Mouse (Mus musculus): Measurements from ENCODE around the gene Chchd6. TPM values are rescaled to one million over a fixed set of nuclear protein-coding genes. Genes with fewer than 3 reads are reported as not detected.

Gene Chchd6
- total and polyA plus RNA-seq, 3 experiments = 49.5 to 74.7 TPM; not detected in 1

DNA sequence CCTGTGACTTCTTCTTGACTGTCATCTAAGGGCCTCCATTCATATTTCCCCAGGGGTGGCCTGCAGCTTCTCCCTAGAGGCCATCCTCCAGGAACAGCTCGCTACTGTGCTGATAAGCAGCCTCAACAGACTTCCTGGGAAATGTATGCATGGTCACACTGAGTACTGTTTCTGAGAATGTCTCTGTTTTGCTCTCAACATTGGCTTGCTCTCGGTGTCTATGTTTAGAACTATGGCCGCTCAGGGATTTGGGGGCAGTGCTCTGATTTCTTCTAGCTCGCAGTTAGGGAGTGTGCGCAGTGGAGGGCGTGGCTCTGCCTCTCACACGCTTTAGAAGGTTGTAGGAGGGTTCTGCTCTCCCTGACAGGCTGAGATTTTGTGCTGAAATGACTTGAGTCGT lies 38.9 kb upstream of the Chchd6 start:
- no peak for TF ChIP-seq TCF12 (IDR thresholded peaks at IDR 0.05; ENCODE audit: low read depth, low read length)
- TF ChIP-seq CTCF (IDR thresholded peaks at IDR 0.05 in 2 of 3, conservative IDR thresholded peaks at IDR 0.05 in 1 of 3; ENCODE audit: control insufficient read depth in 1 of 3, insufficient read depth in 1 of 3, low read depth in 2 of 3, low read length in 3 of 3, poor library complexity in 1 of 3, severe bottlenecking in 1 of 3) = no peak
- no peak for TF ChIP-seq MAX (IDR thresholded peaks at IDR 0.05; ENCODE audit: low read length)
- no peak for TF ChIP-seq RCOR1 (IDR thresholded peaks at IDR 0.05; ENCODE audit: low read depth, low read length)
- no peaks in the 10 kb centered on the region for H3K4me1 ChIP-seq (ENCODE audit: control insufficient read depth in 1 of 2, insufficient read depth in 2 of 2, low read length in 2 of 2)
- H3K36me3 ChIP-seq (ENCODE audit: control insufficient read depth in 1 of 2, insufficient read depth in 2 of 2, low read length in 2 of 2) = no peaks in the 10 kb centered on the region
- DNase-seq (ENCODE audit: low read depth, low spot score) = no peak
- H3K27ac ChIP-seq (ENCODE audit: control insufficient read depth, low read depth, low read length) = no peak overlapping the region
- peaks cover 0 to 2% of the 10 kb centered on the region in 2 experiments; a peak in 3 of 4 replicates for H3K27me3 ChIP-seq (ENCODE audit: control insufficient read depth in 1 of 2, insufficient read depth in 2 of 2, low read length in 2 of 2)
- H3K9ac ChIP-seq (ENCODE audit: control insufficient read depth, low read depth, low read length, poor library complexity, severe bottlenecking) = no peak overlapping the region
- no peaks in the 10 kb centered on the region for H3K9me3 ChIP-seq (replicated peaks; ENCODE audit: insufficient read depth, low read length)
- no peak overlapping the region for H3K4me3 ChIP-seq (ENCODE audit: control insufficient read depth in 1 of 2, insufficient read depth in 1 of 2, low read depth in 2 of 2, low read length in 2 of 2)
- no peaks in the 10 kb centered on the region for H3K79me2 ChIP-seq (ENCODE audit: control insufficient read depth, insufficient read depth, low read length, poor library complexity)

DNA sequence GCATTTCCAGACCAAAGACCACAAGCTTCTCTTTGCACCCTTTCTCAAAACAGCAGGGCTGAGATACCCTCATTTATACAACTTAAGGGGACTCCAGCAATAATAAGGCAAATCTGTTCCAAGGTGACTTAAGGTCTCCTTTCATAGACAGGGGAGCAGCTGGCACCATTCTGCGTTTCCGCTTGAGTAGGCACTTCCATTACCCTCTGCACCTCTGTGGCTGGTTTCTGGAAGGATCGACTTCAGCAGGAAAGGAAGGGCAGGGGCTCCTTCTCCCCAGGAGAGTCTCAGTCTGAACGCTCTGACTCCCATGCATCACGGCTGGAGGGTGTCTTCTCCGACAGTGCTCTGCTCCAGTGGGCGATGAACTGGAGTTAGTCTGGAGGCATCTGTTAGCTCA lies 37.7 kb upstream of the Chchd6 start:
- Histone ChIP-seq H3K9me3 (replicated peaks; ENCODE audit: insufficient read depth, low read length) (no peaks in the 10 kb centered on the region), H3K4me3 (ENCODE audit: control insufficient read depth in 1 of 2, insufficient read depth in 1 of 2, low read depth in 2 of 2, low read length in 2 of 2) (no peak overlapping the region), H3K36me3 (ENCODE audit: control insufficient read depth in 1 of 2, insufficient read depth in 2 of 2, low read length in 2 of 2) (no peaks in the 10 kb centered on the region), H3K79me2 (ENCODE audit: control insufficient read depth, insufficient read depth, low read length, poor library complexity) (no peaks in the 10 kb centered on the region), H3K9ac (ENCODE audit: control insufficient read depth, low read depth, low read length, poor library complexity, severe bottlenecking) (no peak overlapping the region), H3K27ac (ENCODE audit: control insufficient read depth, low read depth, low read length) (no peak overlapping the region), H3K27me3 (ENCODE audit: control insufficient read depth in 1 of 2, insufficient read depth in 2 of 2, low read length in 2 of 2) (peaks cover 0 to 2% of the 10 kb centered on the region in 2 experiments; a peak in 3 of 4 replicates), H3K4me1 (ENCODE audit: control insufficient read depth in 1 of 2, insufficient read depth in 2 of 2, low read length in 2 of 2) (no peaks in the 10 kb centered on the region)
- no peak for DNase-seq (ENCODE audit: low read depth, low spot score)
- TF ChIP-seq ZC3H11A (IDR thresholded peaks at IDR 0.05; ENCODE audit: low read depth, low read length) = no peak
- TF ChIP-seq POLR2AphosphoS5 (IDR thresholded peaks at IDR 0.05; ENCODE audit: borderline replicate concordance, low read depth, low read length) = no peak
- TF ChIP-seq GABPA (IDR thresholded peaks at IDR 0.05; ENCODE audit: low read depth, low read length) = no peak
- no peak for TF ChIP-seq USF2 (IDR thresholded peaks at IDR 0.05; ENCODE audit: borderline replicate concordance in 1 of 2, insufficient read depth in 1 of 2, low read depth in 1 of 2, low read length in 2 of 2)
- no peak for TF ChIP-seq MEF2A (IDR thresholded peaks at IDR 0.05; ENCODE audit: extremely low read depth, insufficient replicate concordance, low read depth, low read length, poor library complexity, severe bottlenecking)
- TF ChIP-seq GATA1 (IDR thresholded peaks at IDR 0.05; ENCODE audit: low read depth, low read length) = no peak
- no peak for TF ChIP-seq CTCF (IDR thresholded peaks at IDR 0.05 in 2 of 3, conservative IDR thresholded peaks at IDR 0.05 in 1 of 3; ENCODE audit: control insufficient read depth in 1 of 3, insufficient read depth in 1 of 3, low read depth in 2 of 3, low read length in 3 of 3, poor library complexity in 1 of 3, severe bottlenecking in 1 of 3)
- TF ChIP-seq KAT2A (conservative IDR thresholded peaks at IDR 0.05; ENCODE audit: low read depth, low read length) = no peak
- no peak for TF ChIP-seq ZNF384 (IDR thresholded peaks at IDR 0.05; ENCODE audit: low read depth, low read length)
- TF ChIP-seq MYC (IDR thresholded peaks at IDR 0.05; ENCODE audit: low read depth, low read length) = no peak
- TF ChIP-seq HCFC1 (IDR thresholded peaks at IDR 0.05; ENCODE audit: low read depth, low read length) = no peak
- TF ChIP-seq E2F4 (IDR thresholded peaks at IDR 0.05; ENCODE audit: borderline replicate concordance, low read depth, low read length) = no peak
- TF ChIP-seq CHD2 (IDR thresholded peaks at IDR 0.05; ENCODE audit: low read length) = no peak

Data from MEL (cell line).